Mouse (Mus musculus) macrophage (primary cell): Measurements from ENCODE around the gene Gpatch4. TPM values are rescaled to one million over a fixed set of nuclear protein-coding genes. Genes with fewer than 3 reads are reported as not detected.

ENCODE experiments used
- H3K27ac ChIP-seq: fragments of 350-480 bp; formaldehyde crosslinking; 2 replicates; pipeline ENCODE4 v1.9.0; 2021
- H3K36me3 ChIP-seq: fragments of 350-480 bp; formaldehyde crosslinking; 2 replicates; pipeline ENCODE4 v1.9.0; 2021; ENCODE audit errors: inconsistent target
- H3K4me3 ChIP-seq: fragments of 350-480 bp; formaldehyde crosslinking; 2 replicates; pipeline ENCODE4 v1.9.0; 2021; ENCODE audit errors: inconsistent target
- H3K79me2 ChIP-seq: fragments of 350-480 bp; formaldehyde crosslinking; 2 replicates; pipeline ENCODE4 v1.9.0; 2021; ENCODE audit errors: inconsistent target
- WGBS: methylation state at CpG from one replicate; pipeline ENCODE4 v1.1.7; 2026; ENCODE audit warnings: inconsistent platforms; ENCODE audit not compliant: missing documents; 5-methylcytosine and 5-hydroxymethylcytosine counted together
- polyA plus RNA-seq: library from polyadenylated mRNA; stranded (reverse); fragments of 250-400 nt; gene quantifications from 3 replicates; pipeline ENCODE4 v1.2.4, GENCODE M21; 2018; ENCODE audit warnings: inconsistent platforms
- total RNA-seq, 78 experiments: library from RNA; depleted of rRNA; stranded (reverse); fragments of 250-400 nt; gene quantifications; 1 replicate in 9 of 78; 2 replicates in 24 of 78; 3 replicates in 43 of 78; 4 replicates in 2 of 78; pipeline ENCODE4 v1.2.4; 2018; ENCODE audit warnings: inconsistent platforms in 56 of 78

The Gpatch4 gene
- total RNA-seq (2018; cell fraction: chromatin; rRNA removed) = 10 to 100 TPM in 10 of 26 experiments, 1 to 10 TPM in 16; 2.6 to 18.8 (median 9.1) TPM
- total RNA-seq (2018; cell fraction: cytosol; rRNA removed) = 1 to 10 TPM; 4.0 to 9.6 (median 7.2) TPM
- total RNA-seq (2018; cell fraction: nucleus; rRNA removed) = 10 to 100 TPM in 6 of 26 experiments, 1 to 10 TPM in 20; 2.7 to 27.2 (median 6.5) TPM
- polyA plus RNA-seq = 6.3 to 30.7 TPM (median 19.6 TPM) in 3 replicates

- H3K4me3 ChIP-seq = peak within 1 kb of the TSS; percentile 99
- H3K79me2 ChIP-seq = peaks cover 41% of the 10 kb centered on the region
- WGBS = 8% methylated on average over 36 of the region's 36 CpGs
- no peaks in the 10 kb centered on the region for H3K36me3 ChIP-seq
- peak within 1 kb of the TSS; percentile 28 for H3K27ac ChIP-seq
These were observed at the start of gene Gpatch4 for GRCm38 (mm10) chr3:88042661-88043421. TSS of gene Gpatch4 (plus strand) at chr3:88043108.

GRCm38 (mm10) chr3:87993436-87993835 lies 49.5 kb upstream of the Gpatch4 start:
- Histone ChIP-seq H3K36me3 (no peaks in the 10 kb centered on the region), H3K4me3 (no peak overlapping the region), H3K27ac (no peak overlapping the region), H3K79me2 (no peaks in the 10 kb centered on the region)
- 0% methylated on average over 4 of the region's 6 CpGs for WGBS

GRCm38 (mm10) chr3:87995331-87995730 lies 47.6 kb upstream of the Gpatch4 start:
- H3K27ac ChIP-seq = no peak overlapping the region
- 31% methylated on average over 11 of the region's 11 CpGs for WGBS
- no peaks in the 10 kb centered on the region for H3K79me2 ChIP-seq
- no peaks in the 10 kb centered on the region for H3K36me3 ChIP-seq
- no peak overlapping the region for H3K4me3 ChIP-seq

- Histone ChIP-seq H3K27ac (no peak overlapping the region), H3K36me3 (no peaks in the 10 kb centered on the region), H3K79me2 (no peaks in the 10 kb centered on the region), H3K4me3 (no peak overlapping the region)
- 8% methylated on average over 15 of the region's 15 CpGs for WGBS
These were observed 46.5 kb upstream of the Gpatch4 start for GRCm38 (mm10) chr3:87996401-87996800.

GRCm38 (mm10) chr3:87996971-87997614 lies 45.8 kb upstream of the Gpatch4 start:
- Histone ChIP-seq H3K36me3 (no peaks in the 10 kb centered on the region), H3K4me3 (no peak overlapping the region), H3K79me2 (no peaks in the 10 kb centered on the region), H3K27ac (no peak overlapping the region)
- WGBS = 3% methylated on average over 49 of the region's 49 CpGs

DNA sequence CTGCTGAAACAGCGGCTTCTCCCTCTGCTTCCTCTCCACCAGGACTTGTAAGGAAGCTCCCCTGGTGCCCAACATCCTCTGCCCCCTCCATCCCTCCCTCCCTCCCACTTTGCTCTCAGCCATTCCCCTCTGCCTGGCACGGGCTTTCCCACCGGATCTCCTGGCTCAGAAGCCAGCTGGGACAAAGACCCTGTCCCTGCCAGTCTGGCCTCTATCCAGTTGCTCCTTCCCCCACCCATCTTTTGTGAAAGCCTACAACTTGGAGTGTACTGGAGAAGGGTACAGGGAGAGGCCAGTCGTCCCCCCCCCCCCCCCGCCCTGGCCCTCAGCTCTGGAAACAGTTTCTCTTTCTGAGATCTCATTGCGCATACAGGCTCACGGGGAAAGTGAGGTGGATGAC lies 44.2 kb upstream of the Gpatch4 start:
- WGBS = 2% methylated on average over 7 of the region's 7 CpGs
- H3K27ac ChIP-seq = no peak overlapping the region
- H3K36me3 ChIP-seq = no peaks in the 10 kb centered on the region
- no peaks in the 10 kb centered on the region for H3K79me2 ChIP-seq
- no peak overlapping the region for H3K4me3 ChIP-seq

- WGBS = 2% methylated on average over 37 of the region's 38 CpGs
- Histone ChIP-seq H3K4me3 (no peak overlapping the region), H3K36me3 (no peaks in the 10 kb centered on the region), H3K27ac (no peak overlapping the region), H3K79me2 (no peaks in the 10 kb centered on the region)
These were observed 43.5 kb upstream of the Gpatch4 start for GRCm38 (mm10) chr3:87999243-87999895.

DNA sequence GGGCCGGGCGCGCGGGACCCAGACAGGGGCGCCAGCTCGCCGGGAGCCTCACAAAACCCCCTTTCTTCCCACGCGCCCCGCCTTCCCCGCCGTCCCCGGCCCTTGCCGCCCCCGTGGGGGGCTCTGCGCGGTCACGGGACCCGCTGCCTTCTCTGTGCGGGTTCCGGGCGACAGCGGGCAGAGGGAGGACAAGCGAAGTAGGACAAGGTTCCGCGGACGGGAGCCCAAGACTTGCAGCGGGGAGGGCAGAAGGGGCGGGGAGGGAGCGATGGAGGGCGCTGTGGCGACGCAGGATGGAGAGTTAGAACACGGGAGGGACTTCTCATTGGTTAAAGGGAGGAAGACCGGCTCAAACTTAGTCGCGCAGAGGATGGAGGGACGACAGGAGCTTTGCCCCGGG lies 42.7 kb upstream of the Gpatch4 start, which contains the start of gene Bcan:
TSS of gene Bcan (minus strand) at position 50 of the 400 bp plus-strand sequence.
- no peaks in the 10 kb centered on the region for H3K36me3 ChIP-seq
- no peak within 1 kb of the TSS for H3K27ac ChIP-seq
- H3K4me3 ChIP-seq = no peak within 1 kb of the TSS
- 4% methylated on average over 37 of the region's 39 CpGs for WGBS
- no peaks in the 10 kb centered on the region for H3K79me2 ChIP-seq

- no peak overlapping the region for H3K4me3 ChIP-seq
- 25% methylated on average over 11 of the region's 11 CpGs for WGBS
- no peak overlapping the region for H3K27ac ChIP-seq
- no peaks in the 10 kb centered on the region for H3K79me2 ChIP-seq
- H3K36me3 ChIP-seq = no peaks in the 10 kb centered on the region
These were observed 41.9 kb upstream of the Gpatch4 start for GRCm38 (mm10) chr3:88000816-88001595.

- 11% methylated on average over 17 of the region's 17 CpGs for WGBS
- H3K79me2 ChIP-seq = no peaks in the 10 kb centered on the region
- no peaks in the 10 kb centered on the region for H3K36me3 ChIP-seq
- H3K4me3 ChIP-seq = no peak overlapping the region
- no peak overlapping the region for H3K27ac ChIP-seq
These were observed 40.5 kb upstream of the Gpatch4 start for GRCm38 (mm10) chr3:88002291-88002976.

GRCm38 (mm10) chr3:88005822-88006786 lies 36.8 kb upstream of the Gpatch4 start:
- Histone ChIP-seq H3K4me3 (no peak overlapping the region), H3K36me3 (no peaks in the 10 kb centered on the region), H3K79me2 (no peaks in the 10 kb centered on the region), H3K27ac (no peak overlapping the region)
- WGBS = 78% methylated on average over 18 of the region's 18 CpGs

DNA sequence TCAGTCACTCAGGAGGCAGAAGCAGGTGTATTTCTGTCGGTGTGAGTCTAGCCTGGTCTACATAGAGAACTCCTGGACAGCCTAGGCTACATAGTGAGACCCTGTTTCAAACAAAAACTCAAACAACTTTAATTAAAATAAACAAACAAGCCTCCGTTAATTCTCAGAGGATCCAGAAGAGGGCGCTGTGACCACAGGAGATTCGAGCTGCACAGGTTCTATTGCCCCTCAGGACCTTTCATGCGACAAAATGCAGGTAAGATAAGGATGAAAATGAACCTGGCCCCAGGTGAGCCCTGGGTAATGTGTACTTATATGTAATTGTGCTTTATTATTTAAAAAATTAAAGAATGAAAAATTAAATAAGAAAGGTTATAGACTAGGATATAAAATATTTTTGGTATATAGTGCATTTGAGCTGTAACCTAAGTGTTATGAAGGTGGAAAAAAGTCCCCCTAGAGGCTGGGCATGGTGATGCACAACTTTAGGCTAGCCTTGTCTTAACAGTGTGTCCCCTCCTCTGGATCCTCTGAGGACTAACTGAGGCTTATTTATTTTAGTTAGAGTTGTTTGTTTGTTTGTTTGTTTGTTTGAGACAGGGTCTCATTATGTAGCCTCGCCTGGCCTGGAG lies 32.2 kb upstream of the Gpatch4 start:
- H3K79me2 ChIP-seq = no peaks in the 10 kb centered on the region
- 6% methylated on average over 6 of the region's 6 CpGs for whole genome bisulfite sequencing
- H3K36me3 ChIP-seq = no peaks in the 10 kb centered on the region
- H3K4me3 ChIP-seq = no peak overlapping the region
- H3K27ac ChIP-seq = no peak overlapping the region
